Mouse (Mus musculus) neural tube, embryonic 13.5 days (tissue): ENCODE results near the gene Bcl7a. TPM values are rescaled to one million over a fixed set of nuclear protein-coding genes. Genes with fewer than 3 reads are reported as not detected.

Source experiments
- ATAC-seq: fragments of 200-750 bp; cut with Nextera tagmentation; 2 replicates; pipeline ENCODE4 v1.8.0; 2017; ENCODE audit warnings: low read depth, mild to moderate bottlenecking, moderate TSS enrichment, moderate library complexity
- H3K27ac ChIP-seq: fragments of 300-500 bp; sonication (generic); replicated peaks from 2 replicates; pipeline ENCODE4 v1.5.1; 2015; ENCODE audit warnings: moderate library complexity, mild to moderate bottlenecking, inconsistent platforms
- H3K27me3 ChIP-seq: fragments of 300-500 bp; sonication (generic); 2 replicates; pipeline ENCODE4 v1.6.1; 2015; ENCODE audit warnings: mild to moderate bottlenecking, inconsistent platforms
- H3K36me3 ChIP-seq: fragments of 300-500 bp; sonication (generic); 2 replicates; pipeline ENCODE4 v1.6.1; 2015; ENCODE audit warnings: mild to moderate bottlenecking, inconsistent platforms
- H3K4me1 ChIP-seq: fragments of 300-500 bp; sonication (generic); replicated peaks from 2 replicates; pipeline ENCODE4 v1.6.1; 2015; ENCODE audit warnings: inconsistent platforms
- H3K4me2 ChIP-seq: fragments of 300-500 bp; sonication (generic); 2 replicates; pipeline ENCODE4 v1.6.1; 2015; ENCODE audit warnings: inconsistent platforms, mild to moderate bottlenecking, moderate library complexity
- H3K4me3 ChIP-seq: fragments of 300-500 bp; sonication (generic); 2 replicates; pipeline ENCODE4 v1.5.1; 2015; ENCODE audit warnings: mild to moderate bottlenecking, inconsistent platforms
- H3K9ac ChIP-seq: fragments of 300-500 bp; sonication (generic); 2 replicates; pipeline ENCODE4 v1.6.1; 2015; ENCODE audit warnings: moderate library complexity, mild to moderate bottlenecking, inconsistent platforms
- H3K9me3 ChIP-seq: fragments of 300-500 bp; sonication (generic); 2 replicates; pipeline ENCODE4 v1.6.1; 2016; ENCODE audit warnings: inconsistent platforms
- WGBS: fragments of 180-500 bp; shearing (Covaris S2); methylation state at CpG from one replicate; pipeline ENCODE4 v1.1.7; 2015; 5-methylcytosine and 5-hydroxymethylcytosine counted together
- polyA plus RNA-seq: library from polyadenylated mRNA; unstranded; fragments of >200 nt; fragmentation: Nextera tagmentation; extraction: Ambion mirVana; gene quantifications from 2 replicates; pipeline ENCODE4 v1.2.1, GENCODE M21; 2015

Bcl7a gene
- polyA plus RNA-seq, 1 experiment from 2014 or later = 47.4 TPM

DNA sequence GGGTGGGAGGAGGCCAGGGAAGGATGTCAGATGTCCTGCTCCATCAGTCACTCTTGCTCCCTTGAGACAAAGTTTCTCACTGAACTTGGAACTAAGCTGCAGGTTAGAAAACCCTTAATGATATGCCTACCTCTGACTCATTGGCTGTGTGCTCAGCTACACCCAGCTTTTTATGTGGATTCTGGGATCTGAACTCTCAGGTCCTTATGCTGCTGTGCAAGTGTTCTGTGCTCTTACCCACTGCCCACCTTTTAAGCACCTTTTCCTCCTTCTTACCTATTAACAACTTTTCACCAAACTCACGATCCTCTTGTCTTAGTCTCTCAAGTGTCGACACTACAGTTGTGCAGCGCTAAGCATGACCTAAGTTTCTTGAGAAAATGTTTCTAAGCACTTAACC lies 60.8 kb downstream of the Bcl7a start:
- peaks cover 12% of the 10 kb centered on the region for H3K4me1 ChIP-seq
- no peak overlapping the region for H3K4me3 ChIP-seq
- no peak overlapping the region for H3K4me2 ChIP-seq
- no peak overlapping the region for H3K27ac ChIP-seq
- no peak overlapping the region for H3K9ac ChIP-seq
- no peaks in the 10 kb centered on the region for H3K9me3 ChIP-seq
- no peak for ATAC-seq
- 96% methylated on average over 3 of the region's 3 CpGs for WGBS
- H3K36me3 ChIP-seq = no peaks in the 10 kb centered on the region
- no peaks in the 10 kb centered on the region for H3K27me3 ChIP-seq

- H3K36me3 ChIP-seq = peaks cover 15% of the 10 kb centered on the region; the same call in 1 of the 2 replicates
- WGBS = 54% methylated on average over 2 of the region's 2 CpGs
- H3K27me3 ChIP-seq = no peaks in the 10 kb centered on the region
- no peak overlapping the region for H3K27ac ChIP-seq
- H3K9ac ChIP-seq = no peak overlapping the region
- peaks cover 7% of the 10 kb centered on the region for H3K4me1 ChIP-seq
- H3K4me2 ChIP-seq = no peak overlapping the region
- ATAC-seq = no peak
- H3K4me3 ChIP-seq = no peak overlapping the region
- peaks cover 4% of the 10 kb centered on the region; the same call in 1 of the 2 replicates for H3K9me3 ChIP-seq
Observed at GRCm38 (mm10) chr5:123406952-123407351, 63.3 kb downstream of the Bcl7a start.

DNA sequence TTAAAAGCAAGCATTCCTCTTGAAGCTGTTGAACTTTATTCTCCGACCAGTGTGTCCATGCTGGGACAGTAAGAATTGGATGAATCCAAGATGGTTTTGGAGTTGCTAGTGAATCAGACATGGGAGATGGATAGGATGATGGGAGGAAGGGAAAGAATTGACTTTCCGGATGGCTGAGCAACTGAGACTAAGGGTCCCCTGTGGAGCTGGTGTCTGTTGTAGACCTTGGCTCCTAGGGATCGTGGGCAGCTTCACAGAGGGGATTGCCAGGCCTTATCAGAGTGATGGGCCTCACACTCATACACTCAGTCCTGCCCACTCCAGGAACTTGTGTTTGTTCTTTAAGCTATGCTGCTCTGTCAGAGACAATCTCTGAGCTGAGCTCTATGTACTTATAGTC lies 64.5 kb downstream of the Bcl7a start:
- H3K4me3 ChIP-seq = no peak overlapping the region
- no peak overlapping the region for H3K9ac ChIP-seq
- H3K4me2 ChIP-seq = no peak overlapping the region
- H3K36me3 ChIP-seq = peaks cover 15% of the 10 kb centered on the region; the same call in 1 of the 2 replicates
- 59% methylated on average over 3 of the region's 3 CpGs for WGBS
- H3K27me3 ChIP-seq = no peaks in the 10 kb centered on the region
- H3K9me3 ChIP-seq = peaks cover 4% of the 10 kb centered on the region; the same call in 1 of the 2 replicates
- peaks cover 7% of the 10 kb centered on the region for H3K4me1 ChIP-seq
- H3K27ac ChIP-seq = no peak overlapping the region
- ATAC-seq = no peak

- 92% methylated on average over 4 of the region's 4 CpGs for WGBS
- H3K27me3 ChIP-seq = no peaks in the 10 kb centered on the region
- peaks cover 4% of the 10 kb centered on the region; the same call in 1 of the 2 replicates for H3K9me3 ChIP-seq
- H3K4me1 ChIP-seq = peaks cover 32% of the 10 kb centered on the region
- H3K4me2 ChIP-seq = no peak overlapping the region
- H3K27ac ChIP-seq = no peak overlapping the region
- ATAC-seq = no peak
- H3K9ac ChIP-seq = no peak overlapping the region
- peaks cover 15% of the 10 kb centered on the region; the same call in 1 of the 2 replicates for H3K36me3 ChIP-seq
- H3K4me3 ChIP-seq = no peak overlapping the region
Observed at GRCm38 (mm10) chr5:123412193-123412592, 68.6 kb downstream of the Bcl7a start.

- no peak for ATAC-seq
- Histone ChIP-seq H3K9me3 (peaks cover 4% of the 10 kb centered on the region; the same call in 1 of the 2 replicates), H3K4me2 (no peak overlapping the region), H3K27ac (no peak overlapping the region), H3K9ac (no peak overlapping the region), H3K36me3 (peaks cover 15% of the 10 kb centered on the region; the same call in 1 of the 2 replicates), H3K4me1 (peaks cover 33% of the 10 kb centered on the region), H3K27me3 (no peaks in the 10 kb centered on the region), H3K4me3 (no peak overlapping the region)
- 85% methylated on average over 2 of the region's 2 CpGs for WGBS
Observed at GRCm38 (mm10) chr5:123413866-123414363, 70.3 kb downstream of the Bcl7a start.

- Histone ChIP-seq H3K27me3 (no peaks in the 10 kb centered on the region), H3K4me2 (no peak overlapping the region), H3K4me3 (no peak overlapping the region), H3K9ac (no peak overlapping the region), H3K9me3 (no peaks in the 10 kb centered on the region), H3K27ac (no peak overlapping the region; the same call in 1 of the 2 replicates), H3K36me3 (0 out of 2 replicates have a peak, but pooled peaks cover 5% of the 10 kb centered on the region), H3K4me1 (peaks cover 41% of the 10 kb centered on the region)
- 87% methylated on average over 3 of the region's 3 CpGs for WGBS
- ATAC-seq = no peak
Observed at GRCm38 (mm10) chr5:123416149-123416548, 72.5 kb downstream of the Bcl7a start.

- 58% methylated on average over 8 of the region's 8 CpGs for WGBS
- Histone ChIP-seq H3K27ac (peak overlapping the region; percentile 71), H3K4me2 (no peak overlapping the region), H3K9ac (no peak overlapping the region), H3K4me3 (no peak overlapping the region), H3K9me3 (no peaks in the 10 kb centered on the region), H3K27me3 (no peaks in the 10 kb centered on the region), H3K4me1 (peaks cover 41% of the 10 kb centered on the region), H3K36me3 (no peaks in the 10 kb centered on the region)
- no peak for ATAC-seq
Observed at GRCm38 (mm10) chr5:123416566-123417518, 73.2 kb downstream of the Bcl7a start.

- no peak overlapping the region for H3K9ac ChIP-seq
- peaks cover 8% of the 10 kb centered on the region; the same call in 1 of the 2 replicates for H3K4me1 ChIP-seq
- 0 out of 2 replicates have a peak, but pooled peaks cover 2% of the 10 kb centered on the region for H3K9me3 ChIP-seq
- H3K27ac ChIP-seq = no peak overlapping the region
- H3K36me3 ChIP-seq = no peaks in the 10 kb centered on the region; the same call in 1 of the 2 replicates
- H3K4me2 ChIP-seq = no peak overlapping the region
- no peak for ATAC-seq
- H3K27me3 ChIP-seq = no peaks in the 10 kb centered on the region
- H3K4me3 ChIP-seq = no peak overlapping the region
- WGBS = 72% methylated on average over 2 of the region's 2 CpGs
Observed at GRCm38 (mm10) chr5:123423885-123424284, 80.3 kb downstream of the Bcl7a start.

Other genes starting within 250 kb of the Bcl7a start
- 4.2 and 4.4 TPM in 2 replicates for gene Rhof, start 211.1 kb upstream of the Bcl7a start, polyA plus RNA-seq
- gene Setd1b, start 201.6 kb upstream of the Bcl7a start, polyA plus RNA-seq = 11.5 and 13.1 TPM in 2 replicates
- gene Psmd9, start 174.4 kb upstream of the Bcl7a start, polyA plus RNA-seq = 66.9 and 67.9 TPM in 2 replicates
- gene Hpd, start 161.1 kb upstream of the Bcl7a start, polyA plus RNA-seq = not detected in 2 replicates
- gene Wdr66, start 91.7 kb upstream of the Bcl7a start, polyA plus RNA-seq = 1.8 and 2.4 TPM in 2 replicates
- gene Mlxip, start 51.0 kb downstream of the Bcl7a start, polyA plus RNA-seq = 23.5 and 28.4 TPM in 2 replicates
- 0.10 TPM in 1 of 2 replicates, not detected in the other for gene Lrrc43, start 145.5 kb downstream of the Bcl7a start, polyA plus RNA-seq
- not detected in 2 replicates for gene Il31, start 145.7 kb downstream of the Bcl7a start, polyA plus RNA-seq
- gene B3gnt4, start 166.6 kb downstream of the Bcl7a start, polyA plus RNA-seq = 1.3 and 1.5 TPM in 2 replicates
- 128 and 137 TPM in 2 replicates for gene Diablo, start 180.3 kb downstream of the Bcl7a start, polyA plus RNA-seq
- 10.4 and 21.5 TPM in 2 replicates for gene Gm49027, start 181.7 kb downstream of the Bcl7a start, polyA plus RNA-seq
- 43.0 and 45.4 TPM in 2 replicates for gene Vps33a, start 229.2 kb downstream of the Bcl7a start, polyA plus RNA-seq